Mouse (Mus musculus) right cerebral cortex, adult 2 months (tissue): ENCODE results near the gene Cldn9.

Experiments
- DNase-seq, 2 experiments: peaks; one replicate each; pipeline ENCODE4 v3.0.0; 2021 to 2022; ENCODE audit warnings: low spot score in 2 of 2

Cldn9 gene

GRCm38 (mm10) chr17:23651363-23651762 is 32.5 kb downstream of the Cldn9 start:
- no peak for DNase-seq

GRCm38 (mm10) chr17:23645894-23646293 is 37.9 kb downstream of the Cldn9 start:
- DNase-seq: no peak

DNA sequence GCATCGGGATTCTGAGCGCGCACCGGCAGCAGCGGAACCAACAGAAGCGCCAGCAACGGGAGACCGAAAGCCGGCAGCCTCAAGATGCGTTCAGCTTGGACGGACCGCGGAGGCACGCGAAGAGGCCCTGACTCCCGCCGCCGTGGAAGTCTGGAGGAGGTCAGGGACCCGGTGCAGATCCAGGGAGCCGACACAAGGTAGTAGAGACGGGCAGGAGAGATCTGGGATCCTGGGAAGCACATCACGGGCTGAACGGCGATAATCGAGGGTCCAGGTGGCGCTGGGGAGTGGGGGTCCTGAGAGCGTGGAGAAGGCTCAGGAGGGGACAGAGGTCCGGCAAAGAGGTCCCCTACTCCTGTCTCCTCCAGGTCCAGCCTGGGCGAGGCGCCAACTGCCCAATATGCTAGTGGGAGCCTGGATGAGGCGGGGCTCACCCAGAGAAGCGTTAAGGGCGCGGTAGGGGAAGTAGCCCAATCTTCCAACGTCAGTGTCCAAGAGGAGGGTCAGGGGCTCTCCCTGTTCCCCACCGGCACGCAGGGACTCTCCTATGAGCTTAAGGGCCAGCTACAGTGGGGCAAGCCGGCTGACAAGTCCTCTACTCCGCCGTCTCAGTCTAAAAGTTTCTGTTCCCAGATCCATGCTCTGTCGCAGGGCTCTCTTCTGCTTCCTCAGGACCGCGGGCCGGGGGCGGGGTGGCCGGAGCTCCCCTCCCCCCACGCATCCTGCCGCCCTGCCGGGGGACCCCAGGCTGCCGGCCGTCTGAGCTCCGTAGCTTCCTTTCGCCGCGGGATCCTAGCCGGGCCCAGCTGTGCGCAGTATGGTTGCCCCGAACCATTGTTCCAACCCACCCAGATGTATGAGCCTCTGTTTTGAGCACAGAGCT is 39.0 kb downstream of the Cldn9 start, which contains the start of gene Mmp25:
TSS of gene Mmp25 (minus strand) at position 665 of the 883 bp plus-strand sequence.
- no peak for DNase-seq
